Mouse (Mus musculus): Measurements from ENCODE around the gene Kmt5b. TPM values are rescaled to one million over a fixed set of nuclear protein-coding genes. Genes with fewer than 3 reads are reported as not detected.

Gene Kmt5b
- 6.5 and 8.3 TPM in 2 replicates for polyA plus RNA-seq (2012; ENCODE audit: low replicate concordance)

DNA sequence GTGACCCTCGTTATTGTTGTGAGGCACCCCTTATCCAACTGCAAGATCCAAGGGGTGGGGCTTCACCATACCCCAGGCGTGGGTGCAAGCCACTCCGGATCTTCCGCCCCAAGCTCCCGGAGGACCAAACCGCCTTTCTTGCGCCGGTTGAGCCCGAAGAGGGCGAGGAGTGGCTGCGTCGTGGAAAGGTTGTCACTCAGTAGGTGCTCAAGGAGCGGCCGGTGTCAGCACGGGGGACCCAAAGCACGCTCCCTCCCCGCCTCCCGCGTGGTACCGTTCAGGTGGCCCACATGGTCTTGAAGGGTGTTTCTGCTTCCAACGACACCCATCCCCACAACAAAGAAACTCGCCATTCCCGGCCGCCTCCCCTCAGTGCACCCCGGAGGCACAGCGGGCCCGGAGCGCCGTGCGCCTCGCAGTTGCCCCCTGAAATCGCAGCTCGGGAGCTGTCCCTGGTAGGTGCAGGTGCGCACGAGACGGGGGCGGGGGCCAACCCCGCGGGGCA lies at the start of gene Kmt5b:
Gene Kmt5b, plus strand, starts transcription at position 146 of the 505 bp plus-strand sequence.

DNA sequence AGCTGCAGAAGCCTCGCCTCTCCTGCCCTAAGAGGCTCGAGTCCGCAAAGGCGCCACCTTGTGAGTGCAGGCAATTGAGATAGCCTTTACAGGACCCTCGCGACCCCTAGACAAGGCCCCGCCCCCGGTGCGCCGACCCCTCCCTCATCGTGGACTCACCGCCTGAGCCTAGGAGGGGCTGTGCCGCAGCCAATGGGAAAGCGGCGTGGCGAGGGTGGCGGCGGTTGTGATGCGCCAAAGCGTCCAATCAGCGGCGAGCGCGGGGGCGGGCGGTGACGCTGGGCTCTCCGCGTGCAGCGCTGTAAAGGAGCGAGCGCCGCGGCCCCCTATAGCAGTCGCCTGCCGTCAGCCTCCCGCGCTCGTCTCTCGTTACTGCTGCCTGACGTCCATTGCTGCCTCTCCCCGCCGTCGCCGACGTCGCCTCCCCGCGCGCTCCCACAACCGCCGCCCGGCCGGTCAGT lies 84.3 kb downstream of the Kmt5b start, which contains the start of gene Chka:
Gene Chka, plus strand, starts transcription at position 272 of the 461 bp plus-strand sequence.

Other genes starting within 250 kb of the Kmt5b start
- 11.1 and 60.9 TPM in 2 replicates for gene Ppp6r3, start 191.7 kb upstream of the Kmt5b start, polyA plus RNA-seq (2012; ENCODE audit: low replicate concordance)
- 10.6 and 10.8 TPM in 2 replicates for gene Lrp5, start 80.9 kb upstream of the Kmt5b start, polyA plus RNA-seq (2012; ENCODE audit: low replicate concordance)
- 8.9 and 30.1 TPM in 2 replicates for gene 1810055G02Rik, start 59.1 kb upstream of the Kmt5b start, polyA plus RNA-seq (2012; ENCODE audit: low replicate concordance)
- gene Chka, start 84.4 kb downstream of the Kmt5b start, polyA plus RNA-seq (2012; ENCODE audit: low replicate concordance) = 11.0 and 16.6 TPM in 2 replicates
- gene Tcirg1, start 139.7 kb downstream of the Kmt5b start, polyA plus RNA-seq (2012; ENCODE audit: low replicate concordance) = 75.8 and 86.6 TPM in 2 replicates
- 14.8 and 113 TPM in 2 replicates for gene Ndufs8, start 145.4 kb downstream of the Kmt5b start, polyA plus RNA-seq (2012; ENCODE audit: low replicate concordance)
- gene Aldh3b1, start 162.4 kb downstream of the Kmt5b start, polyA plus RNA-seq (2012; ENCODE audit: low replicate concordance) = 3.5 and 4.9 TPM in 2 replicates
- gene Unc93b1, start 167.8 kb downstream of the Kmt5b start, polyA plus RNA-seq (2012; ENCODE audit: low replicate concordance) = 122 and 124 TPM in 2 replicates
- not detected in 2 replicates for gene Aldh3b3, start 191.2 kb downstream of the Kmt5b start, polyA plus RNA-seq (2012; ENCODE audit: low replicate concordance)
- 0.26 and 0.83 TPM in 2 replicates for gene Aldh3b2, start 204.9 kb downstream of the Kmt5b start, polyA plus RNA-seq (2012; ENCODE audit: low replicate concordance)
- 4.2 and 13.1 TPM in 2 replicates for gene Acy3, start 219.1 kb downstream of the Kmt5b start, polyA plus RNA-seq (2012; ENCODE audit: low replicate concordance)
- not detected in 2 replicates for gene Tbx10, start 225.3 kb downstream of the Kmt5b start, polyA plus RNA-seq (2012; ENCODE audit: low replicate concordance)
- gene Nudt8, start 233.2 kb downstream of the Kmt5b start, polyA plus RNA-seq (2012; ENCODE audit: low replicate concordance) = 18.3 and 18.7 TPM in 2 replicates
- 5.0 TPM in 2 replicates for gene Gm49405, start 233.2 kb downstream of the Kmt5b start, polyA plus RNA-seq (2012; ENCODE audit: low replicate concordance)
- 9.6 and 25.7 TPM in 2 replicates for gene Doc2g, start 235.9 kb downstream of the Kmt5b start, polyA plus RNA-seq (2012; ENCODE audit: low replicate concordance)
- gene Ndufv1, start 245.4 kb downstream of the Kmt5b start, polyA plus RNA-seq (2012; ENCODE audit: low replicate concordance) = 116 and 238 TPM in 2 replicates